Mouse (Mus musculus) kidney, embryonic 16.5 days (tissue): ENCODE data around the gene Nkx2-3. TPM values are rescaled to one million over a fixed set of nuclear protein-coding genes. Genes with fewer than 3 reads are reported as not detected.

Experiments used
- ATAC-seq: fragments of 200-750 bp; cut with Nextera tagmentation; 2 replicates; pipeline ENCODE4 v1.8.0; 2017; ENCODE audit warnings: moderate TSS enrichment; ENCODE audit not compliant: low FRiP score, low TSS enrichment
- H3K27ac ChIP-seq: fragments of 300-500 bp; sonication (generic); 2 replicates; pipeline ENCODE4 v1.5.1; 2014; ENCODE audit warnings: low read length
- H3K27me3 ChIP-seq: fragments of 300-500 bp; sonication (generic); 2 replicates; pipeline ENCODE4 v1.6.1; 2014; ENCODE audit warnings: low read length, control low read depth, mixed read lengths; ENCODE audit not compliant: insufficient read depth
- H3K36me3 ChIP-seq: fragments of 300-500 bp; sonication (generic); 2 replicates; pipeline ENCODE4 v1.6.1; 2014; ENCODE audit warnings: low read length, control low read depth, mixed read lengths; ENCODE audit not compliant: insufficient read depth
- H3K4me1 ChIP-seq: fragments of 300-500 bp; sonication (generic); 2 replicates; pipeline ENCODE4 v1.6.1; 2014; ENCODE audit warnings: low read length, control low read depth, mixed read lengths; ENCODE audit not compliant: insufficient read depth
- H3K4me2 ChIP-seq: fragments of 300-500 bp; sonication (generic); replicated peaks from 2 replicates; pipeline ENCODE4 v1.6.1; 2014; ENCODE audit warnings: low read depth, low read length
- H3K4me3 ChIP-seq: fragments of 300-500 bp; sonication (generic); 2 replicates; pipeline ENCODE4 v1.5.1; 2014; ENCODE audit warnings: mild to moderate bottlenecking, low read length
- H3K9ac ChIP-seq: fragments of 300-500 bp; sonication (generic); replicated peaks from 2 replicates; pipeline ENCODE4 v1.6.1; 2014; ENCODE audit warnings: low read length
- H3K9me3 ChIP-seq: fragments of 300-500 bp; sonication (generic); 2 replicates; pipeline ENCODE4 v1.6.1; 2016; ENCODE audit warnings: low read length, control low read depth
- WGBS: fragments of 180-500 bp; shearing (Covaris S2); extraction: QIAGEN DNeasy Blood & Tissue Kit; methylation state at CpG from one replicate; pipeline ENCODE4 v1.1.7; 2014; 5-methylcytosine and 5-hydroxymethylcytosine counted together
- polyA plus RNA-seq: library from polyadenylated mRNA; unstranded; fragments of >200 nt; fragmentation: Nextera tagmentation; extraction: Ambion mirVana; gene quantifications from 2 replicates; pipeline ENCODE4 v1.2.1, GENCODE M21; 2015

Gene Nkx2-3
- polyA plus RNA-seq, 1 experiment from 2014 or later: 0.07 TPM

GRCm38 (mm10) chr19:43618505-43619030 lies 6.4 kb downstream of the Nkx2-3 start:
- H3K4me1 ChIP-seq: peaks cover 17% of the 10 kb centered on the region
- no peaks in the 10 kb centered on the region for H3K9me3 ChIP-seq
- no peak overlapping the region for H3K27ac ChIP-seq
- H3K4me3 ChIP-seq: no peak overlapping the region
- H3K36me3 ChIP-seq: no peaks in the 10 kb centered on the region
- 2% methylated on average over 5 of the region's 5 CpGs for WGBS
- peaks cover 98% of the 10 kb centered on the region for H3K27me3 ChIP-seq
- H3K4me2 ChIP-seq: no peak overlapping the region
- H3K9ac ChIP-seq: no peak overlapping the region
- ATAC-seq: no peak

DNA sequence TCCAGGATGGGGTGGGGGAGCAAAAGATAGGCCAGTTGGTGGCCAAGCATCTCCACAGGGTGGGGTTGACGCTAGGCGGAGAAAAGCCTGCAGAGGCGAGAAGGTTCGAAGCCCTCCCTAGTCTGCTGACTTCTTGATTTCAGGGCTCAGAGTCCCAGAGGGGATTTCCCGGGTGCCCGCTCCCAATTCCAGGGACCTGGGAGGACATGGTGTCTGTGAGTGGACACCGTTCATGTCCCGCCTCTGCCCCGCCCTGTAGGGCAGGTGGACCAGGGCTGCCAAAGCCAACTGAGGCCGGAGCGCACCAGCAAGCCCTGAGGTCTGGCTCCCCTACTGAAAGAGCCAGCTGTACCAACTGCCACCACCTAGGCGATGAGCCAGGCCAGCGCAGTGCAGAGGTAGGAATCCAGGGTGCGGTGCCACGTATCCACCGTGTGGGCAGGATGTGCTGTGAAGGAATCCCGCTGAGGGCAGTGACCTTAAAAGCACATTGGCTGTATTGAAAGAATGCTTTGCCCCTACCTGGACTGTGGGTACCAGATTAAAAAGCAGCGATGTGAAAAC lies 7.9 kb downstream of the Nkx2-3 start:
- Histone ChIP-seq H3K4me3 (no peak overlapping the region), H3K4me1 (peaks cover 8% of the 10 kb centered on the region), H3K36me3 (no peaks in the 10 kb centered on the region), H3K9me3 (no peaks in the 10 kb centered on the region), H3K9ac (no peak overlapping the region), H3K27me3 (peaks cover 97% of the 10 kb centered on the region), H3K27ac (no peak overlapping the region), H3K4me2 (no peak overlapping the region)
- WGBS: 4% methylated on average over 17 of the region's 18 CpGs
- no peak for ATAC-seq

DNA sequence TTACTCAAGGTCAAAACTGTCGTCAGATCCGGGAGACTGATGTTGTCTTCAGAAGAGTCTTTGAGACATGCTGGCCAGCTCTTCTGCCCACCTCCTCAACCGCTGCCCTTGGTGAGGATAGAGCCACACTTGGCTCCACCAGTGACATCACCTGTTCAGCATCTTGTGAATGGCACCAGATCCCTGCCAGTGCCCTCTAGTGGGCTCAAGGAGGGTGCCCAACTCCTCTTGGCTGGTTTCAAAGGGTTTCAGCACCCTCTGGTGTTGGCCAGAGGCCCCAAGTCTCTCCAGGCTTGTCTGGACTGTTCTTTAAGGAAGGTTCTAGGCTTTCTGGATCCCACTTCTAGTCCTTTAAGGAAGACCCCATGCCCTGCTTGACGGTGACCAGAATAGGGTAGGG lies 11.8 kb downstream of the Nkx2-3 start:
- Histone ChIP-seq H3K9me3 (no peaks in the 10 kb centered on the region), H3K27ac (no peak overlapping the region), H3K4me3 (no peak overlapping the region), H3K36me3 (no peaks in the 10 kb centered on the region), H3K9ac (no peak overlapping the region), H3K27me3 (peaks cover 59% of the 10 kb centered on the region), H3K4me1 (no peaks in the 10 kb centered on the region), H3K4me2 (no peak overlapping the region)
- no peak; the same call in 1 of the 2 replicates for ATAC-seq
- 41% methylated on average over 4 of the region's 4 CpGs for WGBS

- no peak for ATAC-seq
- Histone ChIP-seq H3K27me3 (peaks cover 41% of the 10 kb centered on the region), H3K27ac (no peak overlapping the region), H3K9me3 (no peaks in the 10 kb centered on the region), H3K36me3 (no peaks in the 10 kb centered on the region), H3K4me3 (no peak overlapping the region), H3K4me2 (no peak overlapping the region), H3K4me1 (no peaks in the 10 kb centered on the region), H3K9ac (no peak overlapping the region)
- WGBS: 19% methylated on average over 3 of the region's 3 CpGs
Measured at GRCm38 (mm10) chr19:43626160-43626559, 14.0 kb downstream of the Nkx2-3 start.

DNA sequence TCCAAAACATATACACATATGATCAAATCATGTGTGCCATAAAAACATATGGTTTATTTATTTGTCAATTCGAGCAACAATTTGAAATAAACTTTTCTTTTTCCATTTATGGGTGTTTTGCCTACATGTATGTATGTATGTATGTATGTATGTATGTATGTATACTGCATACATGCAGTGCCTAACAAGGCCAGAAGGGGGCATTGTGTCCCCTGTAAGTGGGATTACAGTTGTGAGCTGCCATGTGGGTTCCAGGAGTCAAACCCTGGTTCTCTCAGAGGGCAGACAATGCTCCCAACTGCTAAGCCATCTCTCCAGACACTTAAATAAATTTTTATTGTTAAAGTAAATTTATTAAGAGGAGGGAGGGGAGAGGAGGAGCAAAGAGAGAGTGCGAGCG lies 15.2 kb downstream of the Nkx2-3 start:
- no peak for ATAC-seq

DNA sequence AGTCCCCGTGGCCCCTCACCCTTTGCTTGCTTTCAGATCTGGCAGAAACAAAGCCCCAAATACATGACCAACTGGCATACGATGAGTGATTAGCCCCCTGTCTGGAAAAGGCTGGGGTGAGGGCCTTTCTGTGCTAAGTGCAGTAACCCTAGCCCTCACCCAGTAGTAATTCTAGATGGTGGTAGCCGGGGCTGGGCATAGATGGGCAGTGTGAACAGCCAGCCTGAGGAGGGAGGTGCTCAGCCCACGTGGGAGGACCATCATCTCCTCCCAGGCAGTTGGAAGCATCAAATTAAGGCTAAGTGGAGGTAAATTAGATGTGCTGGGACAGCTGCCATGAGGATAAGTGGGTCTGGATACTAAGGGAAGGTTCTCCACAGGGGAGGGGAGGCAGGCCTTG lies 17.0 kb downstream of the Nkx2-3 start:
- Histone ChIP-seq H3K9ac (no peak overlapping the region), H3K36me3 (no peaks in the 10 kb centered on the region), H3K9me3 (no peaks in the 10 kb centered on the region), H3K27ac (no peak overlapping the region), H3K4me1 (no peaks in the 10 kb centered on the region), H3K4me2 (no peak overlapping the region), H3K4me3 (no peak overlapping the region), H3K27me3 (peaks cover 11% of the 10 kb centered on the region)
- ATAC-seq: peak; percentile 71
- 10% methylated on average over 4 of the region's 4 CpGs for WGBS

More for the DNA sequence above, 15.2 kb downstream of the Nkx2-3 start:
- no peaks in the 10 kb centered on the region for H3K36me3 ChIP-seq
- no peak overlapping the region for H3K4me2 ChIP-seq
- H3K4me1 ChIP-seq: no peaks in the 10 kb centered on the region
- H3K27me3 ChIP-seq: peaks cover 29% of the 10 kb centered on the region
- H3K27ac ChIP-seq: no peak overlapping the region
- no peaks in the 10 kb centered on the region for H3K9me3 ChIP-seq
- WGBS: 90% methylated on average over 3 of the region's 3 CpGs
- no peak overlapping the region for H3K4me3 ChIP-seq
- no peak overlapping the region for H3K9ac ChIP-seq

DNA sequence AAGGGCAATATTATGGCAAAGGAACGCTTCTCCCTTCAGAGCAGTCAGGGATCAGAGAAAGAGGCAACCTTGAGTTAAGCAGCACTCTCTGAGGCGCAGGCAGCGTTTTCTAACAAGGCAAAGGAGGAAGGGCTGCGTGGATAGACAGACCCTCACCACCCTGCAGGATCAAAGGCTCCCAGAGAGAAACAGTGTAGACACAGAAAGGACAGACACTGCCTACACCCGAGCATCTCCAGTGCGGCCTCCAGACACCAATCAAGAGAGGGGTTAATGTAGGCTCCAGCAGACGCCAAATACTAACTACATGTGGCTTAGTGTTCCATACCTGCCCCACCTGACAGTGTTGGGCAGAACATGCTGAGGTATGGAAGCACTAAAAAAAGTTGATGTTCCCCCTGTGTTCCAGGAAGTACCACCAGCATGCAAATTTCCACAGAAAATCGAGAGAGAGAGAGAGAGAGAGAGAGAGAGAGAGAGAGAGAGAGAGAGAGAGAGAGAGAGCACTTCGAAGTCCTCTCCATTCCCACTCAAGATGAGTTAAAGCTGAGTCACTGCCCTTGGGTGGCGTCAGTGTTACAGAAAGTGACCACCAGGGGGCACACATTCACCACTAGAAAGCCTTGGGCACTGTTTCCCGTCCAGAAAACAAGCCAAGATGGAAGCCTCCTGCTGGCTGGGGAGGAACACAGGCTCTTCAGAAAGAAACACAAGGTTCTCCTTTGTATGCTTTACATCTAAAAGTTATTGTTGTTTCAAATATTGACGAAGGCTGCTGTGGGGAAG lies 18.5 kb downstream of the Nkx2-3 start:
- 26% methylated on average over 12 of the region's 12 CpGs for WGBS
- no peak overlapping the region for H3K4me2 ChIP-seq
- H3K27me3 ChIP-seq: 0 out of 2 replicates have a peak, but pooled peaks cover 4% of the 10 kb centered on the region
- H3K4me3 ChIP-seq: no peak overlapping the region
- no peak overlapping the region for H3K27ac ChIP-seq
- peak; percentile 75; the same call in 1 of the 2 replicates for ATAC-seq
- H3K36me3 ChIP-seq: no peaks in the 10 kb centered on the region
- H3K9ac ChIP-seq: 0 out of 2 replicates have a peak overlapping the region, but pooled peaks have one; percentile 35
- H3K4me1 ChIP-seq: no peaks in the 10 kb centered on the region
- H3K9me3 ChIP-seq: no peaks in the 10 kb centered on the region

GRCm38 (mm10) chr19:43641833-43642232 lies 29.7 kb downstream of the Nkx2-3 start:
- WGBS: 76% methylated on average over 11 of the region's 11 CpGs
- no peak overlapping the region for H3K4me2 ChIP-seq
- H3K9ac ChIP-seq: no peak overlapping the region
- H3K4me1 ChIP-seq: no peaks in the 10 kb centered on the region
- H3K27me3 ChIP-seq: no peaks in the 10 kb centered on the region
- no peak overlapping the region for H3K27ac ChIP-seq
- H3K4me3 ChIP-seq: no peak overlapping the region
- ATAC-seq: no peak
- no peaks in the 10 kb centered on the region for H3K9me3 ChIP-seq
- no peaks in the 10 kb centered on the region for H3K36me3 ChIP-seq

DNA sequence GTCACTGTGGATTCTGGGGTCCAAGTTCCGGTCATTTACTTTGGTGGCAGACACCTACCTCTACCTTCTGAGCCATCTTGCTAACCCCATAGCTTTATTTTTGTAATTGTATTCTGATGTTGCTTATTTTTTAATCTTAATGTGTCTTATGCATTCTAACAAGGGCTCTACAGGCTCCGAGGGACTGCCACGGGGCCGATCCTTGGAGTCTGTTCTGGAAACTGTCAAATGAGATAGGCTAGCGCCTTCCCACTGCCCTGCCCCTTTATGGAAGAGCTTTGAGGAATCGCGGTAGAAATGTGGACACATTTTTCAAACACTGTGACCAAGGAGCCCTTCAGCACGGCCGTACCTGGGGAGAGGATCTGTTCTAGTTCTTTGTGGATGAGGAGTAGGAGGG lies 30.7 kb downstream of the Nkx2-3 start:
- Histone ChIP-seq H3K9me3 (no peaks in the 10 kb centered on the region), H3K9ac (no peak overlapping the region), H3K36me3 (no peaks in the 10 kb centered on the region), H3K4me3 (no peak overlapping the region), H3K4me2 (no peak overlapping the region), H3K4me1 (no peaks in the 10 kb centered on the region), H3K27ac (no peak overlapping the region), H3K27me3 (no peaks in the 10 kb centered on the region)
- WGBS: 85% methylated on average over 9 of the region's 9 CpGs
- ATAC-seq: no peak

DNA sequence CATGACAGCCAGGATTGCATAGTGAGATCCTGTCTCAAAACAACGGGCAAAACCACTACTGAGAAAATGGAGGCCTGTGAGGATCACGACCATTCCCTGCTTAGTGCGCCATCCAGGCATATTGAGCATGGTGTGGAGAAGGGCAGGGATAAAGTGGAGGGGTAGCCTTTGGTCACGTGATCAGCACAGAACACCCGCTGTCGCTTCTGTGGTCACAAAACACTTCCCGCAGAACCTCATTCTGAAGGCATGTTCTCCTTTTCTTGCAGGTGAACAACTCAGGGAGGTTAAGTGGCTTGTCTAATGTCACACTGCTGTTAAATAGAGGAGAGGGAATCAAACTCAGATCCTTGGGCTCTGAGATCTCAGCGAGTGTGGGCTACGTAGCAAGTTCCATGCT lies 33.4 kb downstream of the Nkx2-3 start:
- no peak for ATAC-seq
- WGBS: 91% methylated on average over 9 of the region's 9 CpGs
- no peak overlapping the region for H3K4me2 ChIP-seq
- H3K27ac ChIP-seq: no peak overlapping the region
- H3K4me1 ChIP-seq: no peaks in the 10 kb centered on the region
- H3K4me3 ChIP-seq: no peak overlapping the region
- no peaks in the 10 kb centered on the region for H3K9me3 ChIP-seq
- H3K27me3 ChIP-seq: no peaks in the 10 kb centered on the region
- no peak overlapping the region for H3K9ac ChIP-seq
- H3K36me3 ChIP-seq: no peaks in the 10 kb centered on the region
